Mouse (Mus musculus): Measurements from ENCODE around the gene Tm4sf5. TPM values are rescaled to one million over a fixed set of nuclear protein-coding genes. Genes with fewer than 3 reads are reported as not detected.

The Tm4sf5 gene
- polyA plus RNA-seq, 2 experiments: 0.90 to 2.1 TPM

DNA sequence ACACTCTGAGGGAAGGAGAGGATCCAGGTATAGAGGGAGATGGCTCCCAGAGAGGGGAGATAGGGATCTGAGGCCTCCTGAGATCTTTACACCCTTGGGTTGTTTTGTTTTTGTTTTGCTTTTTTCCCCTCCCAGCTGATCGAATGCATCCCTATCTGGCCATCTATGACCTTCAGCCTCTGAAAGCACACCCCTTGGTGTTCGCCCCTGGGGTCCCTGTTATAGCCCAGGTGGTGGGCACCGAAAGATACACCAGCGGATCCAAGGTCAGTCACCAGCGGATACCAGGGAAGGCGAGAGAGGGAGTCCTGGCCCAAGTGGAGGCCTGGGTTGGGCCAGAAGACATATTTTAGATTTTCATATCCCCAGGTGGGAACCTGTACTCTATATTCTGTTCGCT lies 35.9 kb downstream of the Tm4sf5 start:
- WGBS (ENCODE audit: insufficient replicate concordance): 72% methylated on average over 7 of the region's 7 CpGs
- ATAC-seq (ENCODE audit: insufficient read depth) (no peak), DNase-seq (ENCODE audit: low read depth in 3 of 3, low spot score in 3 of 3) (no peak)
- Histone ChIP-seq H3K9ac (replicated peaks) (no peak overlapping the region), H3K4me1 (replicated peaks; ENCODE audit: control insufficient read depth in 2 of 2, insufficient read depth in 2 of 2, low read length in 1 of 2) (no peaks in the 10 kb centered on the region), H3K4me2 (ENCODE audit: low read depth) (peak overlapping the region; percentile 53), H3K9me3 (ENCODE audit: control insufficient read depth, low read length) (no peaks in the 10 kb centered on the region), H3K4me3 (ENCODE audit: insufficient read depth in 1 of 2, low read depth in 2 of 2, low read length in 2 of 2) (no peak overlapping the region), H3K36me3 (replicated peaks; ENCODE audit: control insufficient read depth, insufficient read depth, low read depth) (no peaks in the 10 kb centered on the region), H3K27ac (no peak overlapping the region), H3K27me3 (ENCODE audit: control insufficient read depth, insufficient read depth, low read length) (peaks cover 25% of the 10 kb centered on the region)
- TF ChIP-seq CTCF (IDR thresholded peaks at IDR 0.05; ENCODE audit: low read depth) (no peak), EP300 (IDR thresholded peaks at IDR 0.05; ENCODE audit: low read depth) (no peak)

DNA sequence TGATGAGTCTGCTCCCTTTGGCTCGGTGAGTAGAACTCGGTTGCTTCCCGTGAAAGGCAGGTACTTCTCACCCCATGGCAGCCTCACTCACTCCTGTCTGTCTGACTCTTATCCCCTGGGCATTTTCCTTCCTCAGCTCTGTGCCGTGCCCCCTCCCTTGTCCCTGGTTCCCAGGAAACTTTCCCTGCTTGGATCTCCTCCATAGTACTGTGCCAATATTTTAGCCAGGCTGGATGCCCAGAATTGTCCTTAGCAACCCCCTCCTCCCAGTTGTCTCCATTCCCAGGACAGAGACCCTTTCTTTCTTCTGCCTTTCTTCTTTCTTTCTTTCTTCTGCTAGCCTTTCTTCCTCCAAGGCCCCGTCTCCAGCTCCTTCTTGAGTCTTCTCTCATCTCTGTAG lies 36.4 kb downstream of the Tm4sf5 start:
- Histone ChIP-seq H3K4me3 (ENCODE audit: insufficient read depth in 1 of 2, low read depth in 2 of 2, low read length in 2 of 2) (no peak overlapping the region), H3K27ac (no peak overlapping the region), H3K4me1 (replicated peaks; ENCODE audit: control insufficient read depth in 2 of 2, insufficient read depth in 2 of 2, low read length in 1 of 2) (no peaks in the 10 kb centered on the region), H3K9ac (replicated peaks) (no peak overlapping the region), H3K4me2 (ENCODE audit: low read depth) (no peak overlapping the region), H3K27me3 (ENCODE audit: control insufficient read depth, insufficient read depth, low read length) (peaks cover 25% of the 10 kb centered on the region), H3K9me3 (ENCODE audit: control insufficient read depth, low read length) (no peaks in the 10 kb centered on the region), H3K36me3 (replicated peaks; ENCODE audit: control insufficient read depth, insufficient read depth, low read depth) (no peaks in the 10 kb centered on the region)
- DNase-seq (ENCODE audit: low read depth in 3 of 3, low spot score in 3 of 3) (no peak), ATAC-seq (ENCODE audit: insufficient read depth) (no peak)
- TF ChIP-seq CTCF (IDR thresholded peaks at IDR 0.05; ENCODE audit: low read depth) (no peak), EP300 (IDR thresholded peaks at IDR 0.05; ENCODE audit: low read depth) (no peak)
- WGBS (ENCODE audit: insufficient replicate concordance): 59% methylated on average over 5 of the region's 5 CpGs

DNA sequence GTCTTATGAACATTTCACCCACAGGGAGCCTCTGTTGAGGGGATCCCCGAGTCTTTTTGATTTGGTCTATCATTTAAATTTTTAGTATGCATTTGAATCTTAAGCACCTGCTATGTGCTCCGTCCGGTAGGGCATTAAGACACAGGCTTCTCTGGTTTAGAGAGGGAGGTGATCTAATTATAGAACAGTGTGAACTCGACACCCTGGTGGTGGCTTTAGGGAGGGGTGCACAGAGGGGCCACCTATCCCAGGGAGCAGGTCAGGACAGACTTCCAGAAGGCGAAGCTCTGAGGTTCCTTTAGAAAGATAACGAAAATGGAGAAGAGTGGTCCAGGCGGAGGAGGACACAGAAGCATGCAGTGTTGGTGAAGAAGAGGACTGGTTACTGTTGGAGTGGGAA lies 39.5 kb downstream of the Tm4sf5 start:
- Histone ChIP-seq H3K4me1 (replicated peaks; ENCODE audit: control insufficient read depth in 2 of 2, insufficient read depth in 2 of 2, low read length in 1 of 2) (no peaks in the 10 kb centered on the region), H3K27me3 (ENCODE audit: control insufficient read depth, insufficient read depth, low read length) (peaks cover 19% of the 10 kb centered on the region), H3K4me3 (ENCODE audit: insufficient read depth in 1 of 2, low read depth in 2 of 2, low read length in 2 of 2) (no peak overlapping the region), H3K36me3 (replicated peaks; ENCODE audit: control insufficient read depth, insufficient read depth, low read depth) (no peaks in the 10 kb centered on the region), H3K4me2 (ENCODE audit: low read depth) (no peak overlapping the region), H3K9me3 (ENCODE audit: control insufficient read depth, low read length) (no peaks in the 10 kb centered on the region), H3K27ac (no peak overlapping the region), H3K9ac (replicated peaks) (no peak overlapping the region)
- DNase-seq (ENCODE audit: low read depth in 3 of 3, low spot score in 3 of 3): no peak
- WGBS (ENCODE audit: insufficient replicate concordance): 40% methylated on average over 7 of the region's 7 CpGs
- TF ChIP-seq EP300 (IDR thresholded peaks at IDR 0.05; ENCODE audit: low read depth) (no peak), CTCF (IDR thresholded peaks at IDR 0.05; ENCODE audit: low read depth) (no peak)
- ATAC-seq (ENCODE audit: insufficient read depth): no peak

DNA sequence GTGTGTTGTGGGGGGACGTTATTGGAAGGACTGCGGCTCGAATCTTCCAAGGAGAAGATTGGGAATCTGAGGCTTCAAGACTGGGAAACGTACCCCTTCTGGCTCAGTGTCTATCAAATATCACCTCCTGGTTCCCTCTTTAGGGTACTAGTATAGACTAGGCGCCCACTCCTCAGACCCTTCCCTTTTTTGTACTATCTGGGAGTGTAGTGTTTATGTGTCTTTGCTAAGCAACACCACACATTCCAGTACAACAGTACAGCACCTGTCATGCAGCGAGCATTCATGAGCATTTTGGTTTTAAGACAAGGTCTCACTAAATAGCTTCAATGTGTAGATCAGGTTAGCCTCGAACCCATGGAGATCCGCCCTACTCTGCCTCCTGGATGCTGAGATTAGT lies 46.5 kb downstream of the Tm4sf5 start:
- Histone ChIP-seq H3K27me3 (ENCODE audit: control insufficient read depth, insufficient read depth, low read length) (no peaks in the 10 kb centered on the region), H3K9me3 (ENCODE audit: control insufficient read depth, low read length) (no peaks in the 10 kb centered on the region), H3K9ac (replicated peaks) (no peak overlapping the region), H3K4me3 (ENCODE audit: insufficient read depth in 1 of 2, low read depth in 2 of 2, low read length in 2 of 2) (no peak overlapping the region), H3K36me3 (replicated peaks; ENCODE audit: control insufficient read depth, insufficient read depth, low read depth) (no peaks in the 10 kb centered on the region), H3K27ac (no peak overlapping the region), H3K4me2 (ENCODE audit: low read depth) (no peak overlapping the region), H3K4me1 (replicated peaks; ENCODE audit: control insufficient read depth in 2 of 2, insufficient read depth in 2 of 2, low read length in 1 of 2) (no peaks in the 10 kb centered on the region)
- ATAC-seq (ENCODE audit: insufficient read depth) (no peak), DNase-seq (ENCODE audit: low read depth in 3 of 3, low spot score in 3 of 3) (no peak)
- no peak for TF ChIP-seq EP300 (IDR thresholded peaks at IDR 0.05; ENCODE audit: low read depth)
- 60% methylated on average over 8 of the region's 8 CpGs for WGBS (ENCODE audit: insufficient replicate concordance)

DNA sequence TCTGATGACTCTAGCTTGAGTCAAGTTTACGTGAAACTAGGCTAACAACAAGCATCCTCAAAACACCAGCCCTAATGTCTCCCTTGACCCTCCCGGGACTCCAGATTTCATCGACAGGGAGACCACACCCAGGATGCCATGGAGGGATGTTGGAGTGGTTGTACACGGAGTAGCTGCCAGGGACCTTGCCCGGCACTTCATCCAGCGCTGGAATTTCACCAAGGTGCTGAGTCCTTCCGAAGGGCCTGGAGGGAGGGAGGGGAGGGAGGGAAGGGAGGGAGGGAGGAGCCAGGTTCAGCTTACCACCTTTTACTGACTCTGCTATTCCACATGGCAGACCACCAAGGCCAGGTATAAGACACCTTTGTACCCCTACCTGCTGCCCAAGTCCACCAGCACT lies 48.9 kb downstream of the Tm4sf5 start:
- DNase-seq (ENCODE audit: low read depth in 3 of 3, low spot score in 3 of 3): no peak
- H3K27ac ChIP-seq: no peak overlapping the region
- no peak overlapping the region for H3K4me2 ChIP-seq (ENCODE audit: low read depth)
- H3K9ac ChIP-seq (replicated peaks): no peak overlapping the region
- no peak for ATAC-seq (ENCODE audit: insufficient read depth)
- H3K4me1 ChIP-seq (replicated peaks; ENCODE audit: control insufficient read depth in 2 of 2, insufficient read depth in 2 of 2, low read length in 1 of 2): no peaks in the 10 kb centered on the region
- no peaks in the 10 kb centered on the region for H3K9me3 ChIP-seq (ENCODE audit: control insufficient read depth, low read length)
- WGBS (ENCODE audit: insufficient replicate concordance): 37% methylated on average over 7 of the region's 7 CpGs
- H3K36me3 ChIP-seq (replicated peaks; ENCODE audit: control insufficient read depth, insufficient read depth, low read depth): no peaks in the 10 kb centered on the region
- no peaks in the 10 kb centered on the region for H3K27me3 ChIP-seq (ENCODE audit: control insufficient read depth, insufficient read depth, low read length)
- H3K4me3 ChIP-seq (ENCODE audit: insufficient read depth in 1 of 2, low read depth in 2 of 2, low read length in 2 of 2): no peak overlapping the region
- TF ChIP-seq EP300 (IDR thresholded peaks at IDR 0.05; ENCODE audit: low read depth) (no peak), CTCF (IDR thresholded peaks at IDR 0.05; ENCODE audit: low read depth) (no peak)

Measured in liver, embryonic 14.5 days (tissue).